Mouse (Mus musculus) testis, adult 2 months (tissue): ENCODE data around the gene Fam198a.

Experiments used
- CTCF ChIP-seq: fragments of 200-500 bp; IDR thresholded peaks from 2 replicates; pipeline ENCODE4 v1.5.1; 2012; ENCODE audit warnings: low read depth, mild to moderate bottlenecking, inconsistent platforms, low read length, moderate library complexity; ENCODE audit not compliant: control insufficient read depth, insufficient read depth, insufficient replicate concordance
- POLR2A ChIP-seq: fragments of 200-500 bp; IDR thresholded peaks from 2 replicates; pipeline ENCODE4 v1.6.1; 2012; ENCODE audit warnings: low read depth, mild to moderate bottlenecking, inconsistent platforms, low read length, moderate library complexity; ENCODE audit not compliant: control insufficient read depth

- TF ChIP-seq CTCF = no peak
- no peak for TF ChIP-seq POLR2A
These were observed 69.5 kb downstream of the Fam198a start for GRCm38 (mm10) chr9:122020321-122020720.
